Mouse (Mus musculus) embryonic fibroblast, embryonic 13.5 days (primary cell): Measurements from ENCODE around the gene Ddx39b. TPM values are rescaled to one million over a fixed set of nuclear protein-coding genes. Genes with fewer than 3 reads are reported as not detected.

Experiments used
- H3K27ac ChIP-seq: 2 replicates; pipeline ENCODE4 v1.5.1; 2012; ENCODE audit warnings: low read length, control low read depth, inconsistent platforms; ENCODE audit not compliant: insufficient read depth
- H3K4me1 ChIP-seq: 2 replicates; pipeline ENCODE4 v1.6.1; 2011; ENCODE audit warnings: low read length; ENCODE audit not compliant: control insufficient read depth, insufficient read depth
- H3K4me3 ChIP-seq: 2 replicates; pipeline ENCODE4 v1.5.1; 2011; ENCODE audit warnings: mild to moderate bottlenecking, control low read depth, low read length; ENCODE audit not compliant: insufficient read depth
- CTCF ChIP-seq: IDR thresholded peaks from 2 replicates; pipeline ENCODE4 v1.5.1; 2011; ENCODE audit warnings: mild to moderate bottlenecking, control low read depth, low read length, moderate library complexity, borderline replicate concordance; ENCODE audit not compliant: insufficient read depth
- POLR2A ChIP-seq: IDR thresholded peaks from 2 replicates; pipeline ENCODE4 v1.6.1; 2011; ENCODE audit warnings: low read depth, mild to moderate bottlenecking, control low read depth, low read length, moderate library complexity
- polyA plus RNA-seq: library from polyadenylated mRNA; stranded (reverse); fragments of >200 nt; gene quantifications from 2 replicates; pipeline ENCODE4 v1.2.4, GENCODE M21; 2011; ENCODE audit warnings: low read depth; ENCODE audit not compliant: missing spikeins, insufficient read length

Gene Ddx39b
- polyA plus RNA-seq, 1 experiment, result 227 TPM

DNA sequence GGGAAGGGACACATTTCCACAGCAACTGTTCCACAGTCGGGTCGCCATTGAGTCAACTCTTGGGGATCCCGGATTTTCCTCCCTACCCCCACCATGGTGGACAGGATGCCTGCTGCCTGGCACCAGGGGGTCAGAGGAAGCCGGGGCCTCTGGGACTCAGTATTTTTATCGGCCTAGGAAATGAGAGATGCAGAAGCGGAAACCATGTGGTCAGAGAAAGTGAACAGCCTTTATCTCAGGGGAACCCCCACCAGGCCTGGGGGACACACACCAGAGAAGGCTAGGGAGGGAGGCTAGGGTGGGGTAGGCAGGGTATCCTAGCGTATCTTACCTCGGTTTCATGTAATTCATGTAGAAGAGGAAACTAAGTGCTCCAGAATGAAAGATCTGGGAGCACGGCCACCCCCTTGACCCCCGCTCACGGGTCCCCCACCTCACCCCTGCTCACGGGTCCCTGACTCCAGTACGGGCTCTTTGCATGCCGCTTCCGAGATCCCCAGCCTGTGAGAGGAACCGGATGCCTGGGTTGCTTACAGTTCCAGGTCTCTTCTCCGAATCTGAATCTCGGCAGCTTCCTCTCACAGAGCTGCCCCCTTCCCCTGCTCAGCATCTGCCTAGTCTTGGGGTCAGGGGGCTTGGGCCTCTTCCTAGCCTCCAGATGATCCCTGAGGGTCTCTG lies 22.9 kb upstream of the Ddx39b start:
- H3K4me1 ChIP-seq, result no peaks in the 10 kb centered on the region
- no peak overlapping the region for H3K4me3 ChIP-seq
- TF ChIP-seq POLR2A (no peak), CTCF (no peak)
- H3K27ac ChIP-seq, result no peak overlapping the region

DNA sequence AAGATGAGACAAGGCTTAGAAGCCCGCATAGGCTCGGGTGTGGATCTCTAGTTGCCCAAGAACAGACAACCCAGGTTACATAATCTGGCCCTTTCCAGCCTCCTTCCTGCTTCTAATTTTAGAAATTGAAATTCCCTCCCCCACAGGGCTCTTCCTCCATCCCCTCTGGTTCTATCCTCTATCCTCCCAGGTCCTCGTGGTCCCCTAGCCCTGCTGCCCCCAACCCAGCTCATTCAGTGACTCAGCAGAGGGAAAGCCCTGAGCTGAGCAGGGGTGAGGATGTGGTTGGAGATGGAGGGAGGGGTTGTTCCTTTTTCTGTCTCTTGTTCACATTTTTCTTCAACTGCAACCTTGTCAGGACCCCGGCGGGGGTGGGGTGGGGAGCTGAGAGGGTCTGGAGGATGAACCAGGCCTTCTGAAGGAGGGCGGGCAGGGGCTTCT lies 21.9 kb upstream of the Ddx39b start:
- no peak for TF ChIP-seq CTCF
- TF ChIP-seq POLR2A, result no peak
- H3K4me3 ChIP-seq, result no peak overlapping the region
- H3K4me1 ChIP-seq, result no peaks in the 10 kb centered on the region
- H3K27ac ChIP-seq, result no peak overlapping the region

DNA sequence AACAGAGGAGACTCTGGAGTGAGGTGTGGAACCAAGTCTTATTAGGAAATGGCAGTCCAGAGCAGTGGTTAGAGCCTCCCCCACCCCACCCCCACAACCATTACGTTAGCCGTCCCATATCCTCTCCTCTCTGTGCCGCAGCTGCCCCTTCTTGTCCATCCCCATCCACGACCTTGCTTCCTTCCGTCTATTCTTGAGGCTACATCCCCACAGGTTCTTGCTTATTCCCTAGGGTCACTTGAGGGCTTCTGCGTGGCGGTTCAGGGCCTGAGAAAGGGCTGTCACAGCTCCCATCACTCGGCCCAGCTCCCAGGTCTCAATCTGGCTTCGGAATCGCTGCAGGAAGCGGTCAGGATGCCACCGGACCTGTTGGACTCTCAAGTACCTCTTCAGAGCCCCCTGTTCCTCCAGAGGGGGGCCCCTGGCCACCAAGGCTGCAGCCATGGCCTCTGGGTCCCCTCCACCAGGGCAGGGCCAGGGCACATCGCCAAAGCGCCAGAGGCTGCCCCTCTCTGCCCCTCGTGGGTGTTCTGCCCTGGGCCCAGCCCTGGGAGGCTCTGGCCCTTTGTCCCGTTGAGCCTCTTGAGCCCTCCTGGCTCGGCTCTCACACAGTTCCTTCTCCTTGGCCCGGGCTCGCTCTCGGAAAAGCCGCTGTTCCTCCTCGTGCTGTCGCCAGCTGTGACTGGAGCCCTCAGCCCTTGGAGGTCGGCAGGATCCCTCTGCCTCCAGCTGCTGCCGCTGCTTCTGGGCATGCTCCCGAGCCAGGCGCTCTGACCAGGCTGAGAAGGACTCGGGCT lies 21.2 kb upstream of the Ddx39b start, which contains the start of gene Gm16181:
TSS of gene Gm16181 (plus strand) at position 679 of the 797 bp plus-strand sequence.
- Histone ChIP-seq H3K27ac (no peak within 1 kb of the TSS), H3K4me1 (peaks cover 1% of the 10 kb centered on the region), H3K4me3 (no peak within 1 kb of the TSS)
- TF ChIP-seq POLR2A (no peak), CTCF (no peak)

DNA sequence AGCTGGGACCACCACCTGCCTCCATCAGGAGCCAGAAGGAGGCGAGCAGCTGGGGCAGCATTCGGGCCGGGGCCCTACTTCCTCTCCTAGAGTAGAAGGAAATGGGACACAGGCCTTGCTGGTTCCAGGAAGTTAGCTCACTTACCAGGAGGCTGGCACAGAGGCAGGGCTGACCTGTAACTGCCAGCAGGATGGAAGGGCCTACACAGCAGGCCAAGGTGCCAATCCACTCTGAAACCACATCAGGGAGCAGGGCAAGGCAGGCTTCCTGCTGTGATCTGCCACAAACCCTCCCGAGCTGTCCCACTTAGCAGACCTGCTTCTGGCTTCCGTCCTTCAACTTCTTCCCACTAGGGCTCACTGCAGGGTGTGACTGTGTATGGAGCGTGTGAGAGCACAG lies 19.2 kb upstream of the Ddx39b start:
- H3K4me3 ChIP-seq, result no peak overlapping the region
- peaks cover 7% of the 10 kb centered on the region for H3K4me1 ChIP-seq
- TF ChIP-seq CTCF, result no peak
- no peak for TF ChIP-seq POLR2A
- H3K27ac ChIP-seq, result no peak overlapping the region

DNA sequence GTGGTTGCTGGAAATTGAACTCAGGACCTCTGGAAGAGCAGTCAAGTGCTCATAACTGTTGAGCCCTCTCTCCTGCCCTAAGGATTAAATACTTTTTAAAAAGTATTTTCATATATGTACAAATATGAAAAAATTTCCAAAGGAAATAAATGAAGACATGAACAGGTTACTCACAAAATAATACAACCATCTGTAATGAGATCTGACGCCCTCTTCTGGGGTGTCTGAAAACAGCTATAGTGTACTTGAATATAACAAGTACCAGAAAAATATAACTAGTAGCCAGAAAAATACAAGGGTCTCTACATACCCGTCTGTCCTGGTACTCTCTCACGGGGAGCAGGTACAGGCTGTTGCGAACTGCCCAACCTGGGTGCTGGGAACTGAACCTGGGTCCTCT lies 16.9 kb upstream of the Ddx39b start:
- no peak for TF ChIP-seq CTCF
- TF ChIP-seq POLR2A, result no peak
- Histone ChIP-seq H3K27ac (no peak overlapping the region), H3K4me1 (peaks cover 7% of the 10 kb centered on the region), H3K4me3 (no peak overlapping the region)

DNA sequence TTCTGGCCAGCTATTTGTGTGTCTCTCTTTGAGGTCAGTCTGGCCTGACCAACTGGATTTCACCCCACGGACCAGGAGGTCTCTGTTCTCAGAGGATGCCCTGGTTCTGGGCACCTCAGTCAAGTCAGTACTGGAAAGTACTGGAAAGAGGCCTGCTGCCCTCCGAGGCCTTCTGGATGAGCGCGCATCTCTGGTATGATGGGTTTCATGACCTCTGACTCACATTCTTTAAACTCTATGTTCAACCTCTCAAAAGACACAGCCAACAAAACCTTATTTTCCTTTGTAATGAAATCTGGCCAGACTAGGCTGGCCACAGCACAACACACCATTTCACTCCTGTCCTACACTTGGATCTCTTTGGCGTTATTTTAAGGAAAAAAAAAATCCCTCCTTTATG lies 16.1 kb upstream of the Ddx39b start:
- TF ChIP-seq POLR2A (no peak), CTCF (no peak)
- Histone ChIP-seq H3K4me3 (no peak overlapping the region), H3K4me1 (peaks cover 7% of the 10 kb centered on the region), H3K27ac (no peak overlapping the region)

DNA sequence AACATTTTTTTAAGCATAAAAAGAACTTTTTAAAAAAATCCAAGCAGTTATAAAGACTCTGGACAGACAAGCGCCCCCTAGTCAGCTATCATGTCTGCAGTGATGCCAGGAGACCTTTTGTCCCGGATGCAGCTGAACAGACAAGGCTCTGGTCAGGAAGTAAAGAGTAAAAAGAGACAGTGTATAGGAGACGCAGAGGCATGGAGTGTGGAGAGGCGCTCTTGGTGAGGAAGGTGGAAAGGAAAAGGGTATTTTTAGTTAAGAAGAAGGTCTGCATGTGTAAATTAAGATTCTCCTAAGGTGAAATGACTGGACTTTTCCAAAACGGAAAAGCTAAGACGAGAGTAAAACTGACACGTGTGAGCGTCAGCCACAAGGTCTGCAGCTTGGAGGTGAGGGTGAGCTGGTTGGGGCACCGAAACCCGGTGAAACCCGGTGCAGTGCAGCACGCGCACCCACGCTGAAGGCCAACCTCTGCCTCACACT lies 14.9 kb upstream of the Ddx39b start:
- Histone ChIP-seq H3K4me3 (no peak overlapping the region), H3K4me1 (peaks cover 7% of the 10 kb centered on the region), H3K27ac (no peak overlapping the region)
- TF ChIP-seq CTCF, result no peak
- no peak for TF ChIP-seq POLR2A

DNA sequence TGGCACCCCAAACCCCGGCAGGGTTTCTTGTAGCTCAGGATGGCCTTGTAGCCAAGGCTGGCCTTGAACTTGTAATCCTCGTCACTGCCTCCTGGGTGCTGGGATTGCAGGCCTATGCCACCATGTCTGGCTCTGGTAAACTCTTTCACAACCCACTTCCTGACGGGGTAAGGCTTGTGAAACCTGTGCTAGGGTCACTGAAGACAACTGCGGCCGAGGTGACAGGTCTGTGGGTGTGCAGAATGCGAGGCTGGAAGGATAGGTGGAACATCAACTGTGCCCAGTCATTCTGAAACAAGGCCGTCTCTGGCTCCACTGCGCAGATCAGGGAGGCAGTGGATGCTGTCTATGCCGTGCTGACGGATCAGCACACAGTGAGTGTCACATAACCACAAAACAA lies 10.5 kb upstream of the Ddx39b start:
- Histone ChIP-seq H3K4me1 (peaks cover 4% of the 10 kb centered on the region), H3K27ac (no peak overlapping the region), H3K4me3 (no peak overlapping the region)
- no peak for TF ChIP-seq CTCF
- TF ChIP-seq POLR2A, result no peak

DNA sequence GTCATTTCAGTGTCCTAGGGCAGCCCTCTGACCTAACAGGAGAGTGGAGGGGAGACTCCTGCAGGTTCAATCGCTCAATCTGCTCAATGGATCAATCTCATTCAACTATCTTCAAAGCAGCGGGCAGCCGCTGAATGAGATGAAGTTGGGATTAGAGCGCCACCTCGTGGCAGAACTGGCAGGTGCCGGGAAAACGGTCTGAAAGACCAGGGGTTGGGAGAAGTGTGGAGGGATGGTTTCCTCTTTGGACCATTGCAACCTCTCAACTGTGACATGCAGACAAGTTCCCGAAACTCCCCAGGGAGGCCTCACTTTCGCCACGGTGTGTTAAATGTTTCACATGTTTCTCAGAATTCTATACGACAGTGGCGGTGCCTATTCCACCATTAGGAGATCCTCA lies 9.5 kb upstream of the Ddx39b start:
- peaks cover 4% of the 10 kb centered on the region; the same call in 1 of the 2 replicates for H3K4me1 ChIP-seq
- TF ChIP-seq CTCF (peak; percentile 71), POLR2A (no peak)
- no peak overlapping the region for H3K4me3 ChIP-seq
- no peak overlapping the region for H3K27ac ChIP-seq

DNA sequence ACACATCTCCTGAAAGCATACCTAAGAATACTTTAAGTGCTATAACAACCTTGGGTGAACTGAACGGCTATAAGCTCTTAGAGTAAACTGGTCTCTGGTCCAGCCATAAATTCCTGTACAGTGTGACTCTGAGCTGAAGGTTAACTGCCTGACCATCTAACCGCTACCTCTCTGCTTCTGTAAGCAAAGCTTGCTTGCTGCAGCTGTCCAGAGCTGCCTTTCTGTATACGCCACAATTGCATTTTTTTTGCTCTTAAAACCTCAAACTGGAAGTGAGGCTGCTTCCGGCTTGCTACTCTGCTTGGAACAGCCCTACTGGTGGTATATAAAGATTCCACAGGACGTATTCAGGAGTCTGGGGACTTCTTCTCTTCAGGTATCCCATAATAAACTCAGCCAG lies 8.9 kb upstream of the Ddx39b start:
- H3K27ac ChIP-seq, result no peak overlapping the region
- H3K4me3 ChIP-seq, result no peak overlapping the region
- no peak for TF ChIP-seq POLR2A
- TF ChIP-seq CTCF, result no peak
- H3K4me1 ChIP-seq, result peaks cover 4% of the 10 kb centered on the region; the same call in 1 of the 2 replicates
